Mouse (Mus musculus): ENCODE data around the gene Cldn20. TPM values are rescaled to one million over a fixed set of nuclear protein-coding genes. Genes with fewer than 3 reads are reported as not detected.
A peak's percentile ranks its signal among the peaks of the same experiment; 100 is the strongest.

Gene Cldn20
- polyA plus RNA-seq (2015; fragmentation: Nextera tagmentation; extraction: Ambion mirVana), result 0.67 and 0.72 TPM in 2 replicates

GRCm38 (mm10) chr17:3532254-3532653 lies at the start of gene Cldn20:
TSS of gene Cldn20 (plus strand) at chr17:3532554.
- Histone ChIP-seq H3K4me2 (no peak within 1 kb of the TSS), H3K36me3 (ENCODE audit: poor library complexity, severe bottlenecking) (0 out of 2 replicates have a peak, but pooled peaks cover 7% of the 10 kb centered on the region), H3K9me3 (replicated peaks) (no peaks in the 10 kb centered on the region), H3K27ac (no peak within 1 kb of the TSS), H3K27me3 (no peaks in the 10 kb centered on the region), H3K9ac (no peak within 1 kb of the TSS), H3K4me1 (peaks cover 10% of the 10 kb centered on the region), H3K4me3 (no peak within 1 kb of the TSS)
- no peak for ATAC-seq
- WGBS, result 84% methylated on average over 4 of the region's 4 CpGs

- 0 out of 2 replicates have a peak overlapping the region, but pooled peaks have one; percentile 17 for H3K4me3 ChIP-seq
- H3K4me1 ChIP-seq, result peaks cover 29% of the 10 kb centered on the region
- peak overlapping the region; percentile 77; the same call in 1 of the 2 replicates for H3K27ac ChIP-seq
- peaks cover 11% of the 10 kb centered on the region; the same call in 1 of the 2 replicates for H3K36me3 ChIP-seq (ENCODE audit: poor library complexity, severe bottlenecking)
- no peak overlapping the region for H3K9ac ChIP-seq
- H3K27me3 ChIP-seq, result no peaks in the 10 kb centered on the region
- H3K9me3 ChIP-seq (replicated peaks), result no peaks in the 10 kb centered on the region
- peak overlapping the region; percentile 26 for H3K4me2 ChIP-seq
- 89% methylated on average over 8 of the region's 8 CpGs for WGBS
- ATAC-seq, result no peak
Measured at GRCm38 (mm10) chr17:3483091-3483490, 49.3 kb upstream of the Cldn20 start.

GRCm38 (mm10) chr17:3485851-3486250 lies 46.5 kb upstream of the Cldn20 start:
- no peaks in the 10 kb centered on the region for H3K27me3 ChIP-seq
- H3K27ac ChIP-seq, result peak overlapping the region; percentile 51; the same call in 1 of the 2 replicates
- no peak overlapping the region for H3K9ac ChIP-seq
- no peak overlapping the region for H3K4me3 ChIP-seq
- no peak overlapping the region for H3K4me2 ChIP-seq
- WGBS, result 78% methylated on average over 7 of the region's 7 CpGs
- H3K4me1 ChIP-seq, result peaks cover 30% of the 10 kb centered on the region
- no peak for ATAC-seq
- H3K9me3 ChIP-seq (replicated peaks), result no peaks in the 10 kb centered on the region
- H3K36me3 ChIP-seq (ENCODE audit: poor library complexity, severe bottlenecking), result peaks cover 6% of the 10 kb centered on the region; the same call in 1 of the 2 replicates

- H3K9me3 ChIP-seq (replicated peaks), result no peaks in the 10 kb centered on the region
- H3K36me3 ChIP-seq (ENCODE audit: poor library complexity, severe bottlenecking), result peaks cover 6% of the 10 kb centered on the region; the same call in 1 of the 2 replicates
- no peak overlapping the region for H3K4me2 ChIP-seq
- ATAC-seq, result no peak
- peaks cover 18% of the 10 kb centered on the region for H3K4me1 ChIP-seq
- WGBS, result 93% methylated on average over 4 of the region's 4 CpGs
- H3K27me3 ChIP-seq, result no peaks in the 10 kb centered on the region
- H3K4me3 ChIP-seq, result no peak overlapping the region
- no peak overlapping the region for H3K27ac ChIP-seq
- no peak overlapping the region for H3K9ac ChIP-seq
Measured at GRCm38 (mm10) chr17:3487211-3487610, 45.1 kb upstream of the Cldn20 start.

GRCm38 (mm10) chr17:3487721-3488601 lies 44.4 kb upstream of the Cldn20 start:
- peak; percentile 56; the same call in 1 of the 2 replicates for ATAC-seq
- H3K4me3 ChIP-seq, result no peak overlapping the region
- H3K27ac ChIP-seq, result no peak overlapping the region
- peaks cover 10% of the 10 kb centered on the region for H3K4me1 ChIP-seq
- no peak overlapping the region for H3K4me2 ChIP-seq
- WGBS, result 55% methylated on average over 12 of the region's 12 CpGs
- H3K9ac ChIP-seq, result no peak overlapping the region
- H3K27me3 ChIP-seq, result no peaks in the 10 kb centered on the region
- H3K36me3 ChIP-seq (ENCODE audit: poor library complexity, severe bottlenecking), result peaks cover 6% of the 10 kb centered on the region; the same call in 1 of the 2 replicates
- H3K9me3 ChIP-seq (replicated peaks), result no peaks in the 10 kb centered on the region

GRCm38 (mm10) chr17:3490216-3490895 lies 42.0 kb upstream of the Cldn20 start:
- Histone ChIP-seq H3K9ac (no peak overlapping the region), H3K4me1 (peaks cover 9% of the 10 kb centered on the region), H3K4me3 (no peak overlapping the region), H3K9me3 (replicated peaks) (no peaks in the 10 kb centered on the region), H3K36me3 (ENCODE audit: poor library complexity, severe bottlenecking) (peaks cover 6% of the 10 kb centered on the region; the same call in 1 of the 2 replicates), H3K27me3 (no peaks in the 10 kb centered on the region), H3K4me2 (no peak overlapping the region), H3K27ac (no peak overlapping the region)
- 81% methylated on average over 11 of the region's 11 CpGs for WGBS
- no peak for ATAC-seq

- WGBS, result 82% methylated on average over 5 of the region's 5 CpGs
Measured at GRCm38 (mm10) chr17:3491065-3491464, 41.3 kb upstream of the Cldn20 start.

GRCm38 (mm10) chr17:3491667-3492066 lies 40.7 kb upstream of the Cldn20 start:
- Histone ChIP-seq H3K27me3 (no peaks in the 10 kb centered on the region), H3K9ac (no peak overlapping the region), H3K4me3 (no peak overlapping the region), H3K36me3 (ENCODE audit: poor library complexity, severe bottlenecking) (peaks cover 6% of the 10 kb centered on the region; the same call in 1 of the 2 replicates), H3K4me1 (peaks cover 9% of the 10 kb centered on the region), H3K4me2 (no peak overlapping the region), H3K27ac (no peak overlapping the region), H3K9me3 (replicated peaks) (no peaks in the 10 kb centered on the region)
- no peak for ATAC-seq
- WGBS, result 88% methylated on average over 6 of the region's 6 CpGs

More at GRCm38 (mm10) chr17:3491065-3491464, 41.3 kb upstream of the Cldn20 start:
- Histone ChIP-seq H3K9ac (no peak overlapping the region), H3K27me3 (no peaks in the 10 kb centered on the region), H3K36me3 (ENCODE audit: poor library complexity, severe bottlenecking) (peaks cover 6% of the 10 kb centered on the region; the same call in 1 of the 2 replicates), H3K4me2 (no peak overlapping the region), H3K4me1 (peaks cover 9% of the 10 kb centered on the region), H3K4me3 (no peak overlapping the region), H3K27ac (no peak overlapping the region), H3K9me3 (replicated peaks) (no peaks in the 10 kb centered on the region)
- ATAC-seq, result no peak

- Histone ChIP-seq H3K9ac (no peak overlapping the region), H3K4me1 (no peaks in the 10 kb centered on the region), H3K27ac (no peak overlapping the region), H3K27me3 (no peaks in the 10 kb centered on the region), H3K4me2 (no peak overlapping the region), H3K36me3 (ENCODE audit: poor library complexity, severe bottlenecking) (no peaks in the 10 kb centered on the region), H3K9me3 (replicated peaks) (no peaks in the 10 kb centered on the region), H3K4me3 (no peak overlapping the region)
- WGBS, result 88% methylated on average over 2 of the region's 2 CpGs
- ATAC-seq, result no peak
Measured at GRCm38 (mm10) chr17:3495576-3495975, 36.8 kb upstream of the Cldn20 start.

- Histone ChIP-seq H3K27ac (no peak overlapping the region), H3K4me2 (no peak overlapping the region), H3K9me3 (replicated peaks) (no peaks in the 10 kb centered on the region), H3K4me1 (no peaks in the 10 kb centered on the region), H3K4me3 (no peak overlapping the region), H3K27me3 (no peaks in the 10 kb centered on the region), H3K36me3 (ENCODE audit: poor library complexity, severe bottlenecking) (no peaks in the 10 kb centered on the region), H3K9ac (no peak overlapping the region)
- WGBS, result 84% methylated on average over 3 of the region's 3 CpGs
- no peak for ATAC-seq
Measured at GRCm38 (mm10) chr17:3496080-3496479, 36.3 kb upstream of the Cldn20 start.

- 0 out of 2 replicates have a peak, but pooled peaks cover 5% of the 10 kb centered on the region for H3K36me3 ChIP-seq (ENCODE audit: poor library complexity, severe bottlenecking)
- ATAC-seq, result no peak
- H3K4me2 ChIP-seq, result no peak overlapping the region
- no peak overlapping the region for H3K9ac ChIP-seq
- H3K27ac ChIP-seq, result no peak overlapping the region
- H3K4me3 ChIP-seq, result no peak overlapping the region
- H3K27me3 ChIP-seq, result no peaks in the 10 kb centered on the region
- no peaks in the 10 kb centered on the region for H3K4me1 ChIP-seq
- 19% methylated on average over 3 of the region's 3 CpGs for WGBS
- H3K9me3 ChIP-seq (replicated peaks), result no peaks in the 10 kb centered on the region
Measured at GRCm38 (mm10) chr17:3498086-3498485, 34.3 kb upstream of the Cldn20 start.

- H3K27ac ChIP-seq, result no peak overlapping the region
- H3K9ac ChIP-seq, result no peak overlapping the region
- ATAC-seq, result no peak
- H3K4me2 ChIP-seq, result no peak overlapping the region
- H3K9me3 ChIP-seq (replicated peaks), result no peaks in the 10 kb centered on the region
- no peaks in the 10 kb centered on the region for H3K27me3 ChIP-seq
- 93% methylated on average over 3 of the region's 3 CpGs for WGBS
- 0 out of 2 replicates have a peak, but pooled peaks cover 9% of the 10 kb centered on the region for H3K36me3 ChIP-seq (ENCODE audit: poor library complexity, severe bottlenecking)
- no peak overlapping the region for H3K4me3 ChIP-seq
- H3K4me1 ChIP-seq, result no peaks in the 10 kb centered on the region
Measured at GRCm38 (mm10) chr17:3498580-3498979, 33.8 kb upstream of the Cldn20 start.
